Mouse (Mus musculus) lung, postnatal 14 days (tissue): ENCODE data around the gene Pcca.
"Not testable (repeated sequence)": the region's sequence is repeated elsewhere in the genome, so short reads cannot be mapped to it uniquely, and the experiment has no call there.

ENCODE experiments used
- DNase-seq: peaks from one replicate; pipeline ENCODE4 v3.0.0; 2021

Pcca gene

GRCm38 (mm10) chr14:122534017-122534924 is at the start of gene Pcca:
TSS of gene Pcca (plus strand) at chr14:122534324.
- DNase-seq: peak; percentile 94

GRCm38 (mm10) chr14:122484458-122484843 is 49.7 kb upstream of the Pcca start:
- no peak for DNase-seq

GRCm38 (mm10) chr14:122484844-122485551 is 49.1 kb upstream of the Pcca start:
- DNase-seq: no peak

GRCm38 (mm10) chr14:122485635-122486181 is 48.4 kb upstream of the Pcca start:
- no peak for DNase-seq

GRCm38 (mm10) chr14:122486611-122487010 is 47.5 kb upstream of the Pcca start:
- DNase-seq: no peak

GRCm38 (mm10) chr14:122487366-122487765 is 46.8 kb upstream of the Pcca start:
- DNase-seq: no peak

- no peak for DNase-seq
Measured at GRCm38 (mm10) chr14:122489041-122489440, 45.1 kb upstream of the Pcca start.

- no peak for DNase-seq
Measured at GRCm38 (mm10) chr14:122489686-122490414, 44.3 kb upstream of the Pcca start.

- DNase-seq: no peak
Measured at GRCm38 (mm10) chr14:122490441-122491328, 43.4 kb upstream of the Pcca start, which contains the start of gene Gm10837. TSS of gene Gm10837 (plus strand) at chr14:122490586.

GRCm38 (mm10) chr14:122491521-122491920 is 42.6 kb upstream of the Pcca start:
- DNase-seq: no peak

GRCm38 (mm10) chr14:122492015-122492414 is 42.1 kb upstream of the Pcca start:
- no peak for DNase-seq

- no peak for DNase-seq
Measured at GRCm38 (mm10) chr14:122509058-122509457, 25.1 kb upstream of the Pcca start.

GRCm38 (mm10) chr14:122511519-122511918 is 22.6 kb upstream of the Pcca start:
- DNase-seq: no peak

- no peak for DNase-seq
Measured at GRCm38 (mm10) chr14:122513511-122514036, 20.6 kb upstream of the Pcca start.

- no peak for DNase-seq
Measured at GRCm38 (mm10) chr14:122528475-122528874, 5.6 kb upstream of the Pcca start.

- DNase-seq: no peak
Measured at GRCm38 (mm10) chr14:122535986-122536385, 1.9 kb downstream of the Pcca start.

GRCm38 (mm10) chr14:122548421-122548820 is 14.3 kb downstream of the Pcca start:
- DNase-seq: no peak

GRCm38 (mm10) chr14:122548905-122549304 is 14.8 kb downstream of the Pcca start:
- no peak for DNase-seq

GRCm38 (mm10) chr14:122552761-122553445 is 18.8 kb downstream of the Pcca start:
- DNase-seq: no peak

GRCm38 (mm10) chr14:122557353-122557752 is 23.2 kb downstream of the Pcca start:
- DNase-seq: no peak

- DNase-seq: not testable (repeated sequence)
Measured at GRCm38 (mm10) chr14:122560893-122561452, 26.8 kb downstream of the Pcca start.
